Mouse (Mus musculus): Measurements from ENCODE around the gene Slc32a1. TPM values are rescaled to one million over a fixed set of nuclear protein-coding genes. Genes with fewer than 3 reads are reported as not detected.

Gene Slc32a1
- total RNA-seq, 2 experiments from 2014 or later, result 76.0 to 76.9 TPM

DNA sequence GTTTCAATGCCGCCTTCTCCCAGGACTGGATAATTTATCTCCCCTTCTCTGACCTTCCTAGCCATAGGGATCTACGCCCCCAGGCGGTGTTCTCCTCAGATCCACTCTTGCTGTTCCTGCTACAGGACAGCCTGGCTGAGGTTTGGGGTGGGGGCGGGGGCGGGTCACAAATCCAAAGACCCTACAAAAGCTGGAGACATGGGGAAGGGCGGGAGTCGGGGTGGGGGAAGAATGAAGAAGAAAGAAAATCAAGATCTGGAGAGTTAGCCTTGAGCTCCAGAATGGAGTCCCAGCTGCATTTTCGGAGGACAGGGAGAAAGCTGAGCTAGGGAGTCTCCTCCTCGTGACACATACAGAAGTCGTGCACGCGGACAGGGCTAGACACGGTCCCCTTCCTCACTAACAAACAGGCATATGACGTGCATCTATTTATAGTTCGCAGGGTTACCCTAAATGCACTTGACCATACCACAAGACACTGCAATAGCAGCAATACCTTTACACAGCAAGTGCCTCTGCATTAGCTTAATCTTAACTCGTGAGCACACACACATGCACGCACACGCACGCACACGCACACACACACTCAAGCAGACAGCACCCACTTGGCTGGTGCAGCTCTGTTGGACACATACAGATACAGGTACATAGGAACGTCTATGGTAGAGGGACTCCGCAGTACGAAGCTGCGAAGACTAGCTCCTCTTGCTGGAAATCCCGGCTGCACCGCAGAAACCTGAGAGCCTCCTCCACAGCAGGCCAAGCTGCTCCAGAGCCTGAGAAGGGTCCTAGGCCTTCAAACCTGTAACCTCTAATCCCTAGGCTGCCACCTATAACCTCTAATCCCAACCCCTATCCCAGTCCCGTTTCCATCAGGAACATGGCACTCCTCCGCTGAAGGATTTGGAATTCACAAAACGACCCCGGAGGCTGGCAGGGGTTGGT, 1.4 kb downstream of the Slc32a1 start:
- DNase-seq (ENCODE audit: low spot score in 2 of 2), result no peak

DNA sequence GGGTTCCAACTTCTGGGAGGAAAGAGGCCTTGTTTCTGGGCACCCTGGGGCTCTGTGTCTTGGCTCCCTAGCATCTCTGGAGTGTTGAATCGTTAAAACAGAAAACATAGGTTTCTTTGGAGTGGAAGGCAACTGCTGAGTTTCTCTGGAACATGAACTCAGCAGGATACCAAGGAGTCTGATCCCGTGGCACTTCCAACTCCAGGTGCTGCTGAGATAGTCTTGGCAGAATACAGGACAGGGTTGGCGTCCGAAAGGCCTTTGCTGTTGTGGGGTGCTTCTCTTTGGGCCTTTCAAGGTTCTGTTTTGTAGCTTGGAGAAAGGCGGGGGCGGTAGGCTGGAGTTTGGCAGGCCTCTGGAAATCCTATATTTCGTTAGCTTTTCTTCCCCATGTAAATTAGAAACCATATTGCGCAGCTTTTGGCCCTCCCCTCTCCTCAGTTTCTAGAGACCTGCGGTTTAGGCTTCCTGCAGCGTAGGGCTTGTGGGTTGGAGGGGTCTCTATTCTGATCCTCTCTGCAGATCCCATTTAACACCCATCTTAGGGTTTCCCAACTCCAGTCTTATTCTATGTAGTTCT, 2.2 kb downstream of the Slc32a1 start:
- DNase-seq (ENCODE audit: low spot score in 2 of 2), result peak; percentile 40 to 70

DNA sequence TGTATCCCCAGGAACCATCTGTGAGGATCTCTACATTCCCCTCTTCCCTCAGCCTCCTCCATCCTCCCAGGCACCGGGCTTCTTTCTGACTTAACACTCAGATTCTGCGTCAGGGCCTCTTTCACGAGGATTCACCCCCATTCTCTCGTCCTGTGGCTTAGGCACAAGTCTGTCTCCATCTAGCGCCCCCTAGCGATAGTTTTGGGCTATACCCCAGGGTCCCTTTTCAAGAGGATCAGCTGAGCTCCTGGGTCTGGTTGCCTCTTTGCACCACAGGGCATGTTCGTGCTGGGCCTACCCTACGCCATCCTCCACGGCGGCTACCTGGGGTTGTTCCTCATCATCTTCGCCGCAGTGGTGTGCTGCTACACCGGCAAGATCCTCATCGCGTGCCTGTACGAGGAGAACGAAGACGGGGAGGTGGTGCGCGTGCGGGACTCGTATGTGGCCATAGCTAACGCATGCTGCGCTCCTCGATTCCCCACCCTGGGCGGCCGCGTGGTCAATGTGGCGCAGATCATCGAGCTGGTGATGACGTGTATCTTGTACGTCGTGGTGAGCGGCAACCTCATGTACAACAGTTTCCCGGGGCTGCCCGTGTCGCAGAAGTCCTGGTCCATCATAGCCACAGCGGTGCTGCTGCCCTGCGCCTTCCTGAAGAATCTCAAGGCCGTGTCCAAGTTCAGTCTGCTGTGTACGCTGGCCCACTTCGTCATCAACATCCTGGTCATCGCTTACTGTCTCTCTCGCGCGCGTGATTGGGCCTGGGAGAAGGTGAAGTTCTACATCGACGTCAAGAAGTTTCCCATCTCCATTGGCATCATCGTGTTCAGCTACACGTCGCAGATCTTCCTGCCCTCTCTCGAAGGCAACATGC, 3.2 kb downstream of the Slc32a1 start:
- DNase-seq (ENCODE audit: low spot score in 2 of 2), result peak; percentile 61 to 71

DNA sequence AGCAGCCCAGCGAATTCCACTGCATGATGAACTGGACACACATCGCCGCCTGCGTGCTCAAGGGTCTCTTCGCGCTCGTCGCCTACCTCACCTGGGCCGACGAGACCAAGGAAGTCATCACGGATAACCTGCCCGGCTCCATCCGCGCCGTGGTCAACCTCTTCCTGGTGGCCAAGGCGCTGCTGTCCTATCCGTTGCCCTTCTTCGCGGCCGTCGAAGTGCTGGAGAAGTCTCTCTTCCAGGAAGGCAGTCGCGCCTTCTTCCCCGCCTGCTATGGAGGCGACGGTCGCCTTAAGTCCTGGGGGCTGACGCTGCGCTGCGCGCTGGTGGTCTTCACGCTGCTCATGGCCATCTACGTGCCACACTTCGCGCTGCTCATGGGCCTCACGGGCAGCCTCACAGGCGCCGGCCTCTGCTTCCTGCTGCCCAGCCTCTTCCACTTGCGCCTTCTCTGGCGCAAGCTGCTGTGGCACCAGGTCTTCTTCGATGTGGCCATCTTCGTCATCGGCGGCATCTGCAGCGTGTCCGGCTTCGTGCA, 3.9 kb downstream of the Slc32a1 start:
- DNase-seq (ENCODE audit: low spot score in 2 of 2), result no peak

DNA sequence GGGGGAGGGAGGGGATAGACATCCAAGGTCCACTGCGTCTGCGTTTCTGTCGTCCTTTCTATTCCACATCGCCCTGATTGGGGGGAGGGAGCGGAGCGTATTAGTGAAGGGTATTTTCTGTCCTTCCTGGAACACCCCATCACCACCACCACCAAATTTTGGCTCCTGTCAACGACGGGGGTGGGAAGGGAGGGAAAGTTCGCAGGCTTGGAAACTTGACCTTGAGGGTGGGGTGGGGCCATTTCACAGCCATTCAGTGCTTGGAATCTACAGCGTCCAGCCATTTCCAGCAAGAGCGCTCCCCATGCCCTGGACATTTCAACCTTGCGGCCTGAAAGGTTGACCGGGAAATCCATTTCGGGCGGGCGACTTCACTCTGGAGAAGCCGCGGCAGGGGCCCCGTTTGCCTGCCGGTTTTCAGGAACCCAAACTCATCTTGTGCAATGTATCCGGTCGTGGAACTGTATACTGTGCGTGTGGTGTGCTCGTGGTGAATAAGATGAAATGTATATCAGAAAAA, 4.7 kb downstream of the Slc32a1 start:
- no peak for DNase-seq (ENCODE audit: low spot score in 2 of 2)

DNA sequence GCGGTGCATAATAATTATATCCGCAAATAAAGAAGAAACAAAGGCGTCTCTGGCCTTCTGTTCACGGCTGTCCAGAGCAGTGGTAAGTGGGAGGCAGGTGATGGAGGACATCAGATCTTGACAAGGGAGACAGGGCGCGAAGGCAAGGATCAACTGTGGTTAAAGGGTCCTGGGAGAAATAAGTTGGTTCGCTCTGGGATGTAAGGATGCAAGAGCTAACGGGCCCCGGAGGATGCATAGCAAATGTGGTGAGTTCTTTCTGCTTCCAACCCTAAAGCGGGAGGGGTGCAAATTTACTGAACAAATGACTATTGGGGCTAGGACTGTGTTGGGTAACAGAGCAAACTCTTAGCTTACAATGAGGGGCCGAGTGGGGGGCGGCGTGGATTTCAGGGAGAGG, 5.1 kb downstream of the Slc32a1 start:
- DNase-seq (ENCODE audit: low spot score in 2 of 2), result no peak

DNA sequence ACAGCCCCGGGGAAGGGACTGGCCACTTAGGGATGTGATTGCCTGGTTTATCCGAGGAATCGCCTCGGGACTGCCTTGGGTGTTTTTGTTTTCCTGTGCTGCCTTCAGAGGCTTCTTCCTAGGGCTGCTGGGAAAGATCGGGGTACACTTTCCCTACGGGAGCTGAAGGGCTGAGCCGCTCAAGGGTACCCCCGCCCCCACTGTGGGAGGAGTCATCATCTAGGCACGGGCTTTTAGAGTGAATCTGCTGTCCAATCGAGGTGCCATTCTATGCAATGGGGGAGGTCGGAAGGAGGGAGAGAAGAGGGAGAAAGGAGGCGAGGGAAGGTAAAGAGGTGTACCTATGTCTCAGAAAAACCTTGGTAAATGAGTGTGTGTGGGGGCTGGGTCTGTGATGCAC, 5.7 kb downstream of the Slc32a1 start:
- DNase-seq (ENCODE audit: low spot score in 2 of 2), result no peak

DNA sequence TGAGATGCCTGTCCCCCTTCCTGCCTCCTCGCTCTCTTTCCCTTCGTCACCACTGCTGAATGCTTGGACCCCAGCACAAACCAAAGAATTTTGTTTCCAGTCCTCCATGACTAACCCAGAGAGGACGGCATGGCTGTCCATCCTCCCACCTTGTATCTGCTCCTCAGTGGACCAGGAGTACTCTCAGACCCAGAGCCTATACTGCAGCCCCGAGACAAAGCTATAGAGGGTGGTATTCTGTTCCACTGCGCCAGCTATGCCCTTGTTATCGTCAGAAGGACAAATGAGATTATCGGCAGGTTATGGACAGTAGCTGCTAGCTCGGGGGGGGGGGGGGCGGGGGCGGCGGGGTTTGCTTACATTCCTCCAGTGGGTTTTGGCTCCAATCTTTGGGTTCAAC, 6.2 kb downstream of the Slc32a1 start:
- no peak for DNase-seq (ENCODE audit: low spot score in 2 of 2)

DNA sequence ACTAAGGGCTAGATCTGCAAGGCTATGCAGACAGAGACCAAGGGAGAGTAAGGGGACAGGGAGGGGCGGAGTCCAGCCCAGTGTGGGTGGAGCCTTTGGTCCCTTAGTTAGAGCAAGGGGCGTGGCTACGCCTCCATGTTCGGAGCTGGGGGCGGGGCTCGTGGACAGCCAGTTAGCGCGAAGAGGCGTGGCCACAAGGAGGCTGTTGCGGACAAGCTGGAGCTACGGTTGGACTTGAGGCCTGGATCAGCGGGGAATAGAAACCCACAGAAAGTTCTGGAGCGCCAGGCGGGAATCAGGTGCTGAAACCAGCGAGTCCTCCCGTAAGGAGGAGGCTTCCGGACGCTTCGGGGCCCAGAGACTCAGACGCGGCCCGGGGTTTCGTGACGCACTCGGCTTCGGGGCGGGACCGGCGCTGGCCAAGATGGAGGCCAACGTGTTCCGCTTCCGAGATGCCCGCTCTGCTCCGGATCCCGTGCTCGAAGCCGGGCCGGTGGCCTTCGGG, 14.2 kb downstream of the Slc32a1 start, which contains the start of gene Actr5:
TSS of gene Actr5 (plus strand) at position 171 of the 505 bp plus-strand sequence.
- peak; percentile 88 to 93 for DNase-seq (ENCODE audit: low spot score in 2 of 2)

DNA sequence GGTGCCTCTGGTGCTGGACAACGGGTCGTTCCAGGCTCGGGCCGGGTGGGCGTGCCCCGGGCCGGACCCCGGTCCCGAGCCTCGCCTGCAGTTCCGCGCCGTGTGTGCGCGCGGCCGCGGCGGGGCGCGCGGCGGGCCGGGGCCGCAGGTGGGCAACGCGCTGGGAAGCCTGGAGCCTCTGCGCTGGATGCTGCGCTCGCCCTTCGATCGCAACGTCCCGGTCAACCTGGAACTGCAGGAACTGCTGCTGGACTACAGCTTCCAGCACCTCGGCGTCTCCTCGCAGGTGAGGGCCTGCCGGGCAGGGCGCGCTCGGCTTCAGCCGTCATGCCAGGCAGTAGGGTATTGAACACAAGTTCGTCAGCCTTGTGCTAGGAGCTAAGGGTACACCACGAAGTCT, 14.7 kb downstream of the Slc32a1 start:
- DNase-seq (ENCODE audit: low spot score in 2 of 2), result no peak

DNA sequence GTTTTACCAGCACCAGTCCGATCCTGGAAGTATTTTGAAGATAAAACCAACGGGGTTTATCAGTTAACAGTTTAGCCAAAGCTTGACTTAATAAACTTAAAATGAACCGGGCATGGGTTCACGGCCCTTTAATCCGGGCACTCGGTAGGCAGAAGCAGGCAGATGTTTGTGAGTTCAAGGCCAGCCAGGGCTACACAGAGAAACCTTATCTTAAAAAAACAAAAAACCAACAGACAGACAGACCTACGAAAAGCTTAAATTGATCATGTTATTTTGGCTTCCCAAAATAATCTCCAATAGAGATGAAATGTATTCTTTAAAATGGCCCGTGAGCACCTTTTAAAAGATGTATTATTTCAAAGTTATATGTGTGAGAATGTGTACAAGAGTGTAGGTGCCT, 15.1 kb downstream of the Slc32a1 start:
- no peak for DNase-seq (ENCODE audit: low spot score in 2 of 2)

DNA sequence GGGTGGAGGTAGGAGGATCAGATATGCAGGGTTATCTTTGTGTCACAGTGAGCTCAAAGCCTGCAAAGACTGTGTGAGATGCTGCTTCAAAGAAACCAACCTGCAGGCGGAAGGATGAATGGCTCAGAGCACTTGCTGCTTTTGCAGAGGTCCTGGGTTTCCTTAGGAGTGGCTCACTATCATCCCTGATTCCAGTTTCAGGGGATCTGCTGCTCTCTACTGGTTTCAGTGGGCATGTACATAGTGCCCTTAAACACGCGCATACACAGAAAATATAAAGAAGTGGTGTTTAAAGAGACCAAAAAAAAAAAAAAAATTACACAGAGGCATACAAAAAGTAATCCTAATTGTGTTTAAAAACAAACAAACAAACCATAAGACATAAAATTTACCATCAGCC, 18.3 kb downstream of the Slc32a1 start:
- DNase-seq (ENCODE audit: low spot score in 2 of 2), result no peak

DNA sequence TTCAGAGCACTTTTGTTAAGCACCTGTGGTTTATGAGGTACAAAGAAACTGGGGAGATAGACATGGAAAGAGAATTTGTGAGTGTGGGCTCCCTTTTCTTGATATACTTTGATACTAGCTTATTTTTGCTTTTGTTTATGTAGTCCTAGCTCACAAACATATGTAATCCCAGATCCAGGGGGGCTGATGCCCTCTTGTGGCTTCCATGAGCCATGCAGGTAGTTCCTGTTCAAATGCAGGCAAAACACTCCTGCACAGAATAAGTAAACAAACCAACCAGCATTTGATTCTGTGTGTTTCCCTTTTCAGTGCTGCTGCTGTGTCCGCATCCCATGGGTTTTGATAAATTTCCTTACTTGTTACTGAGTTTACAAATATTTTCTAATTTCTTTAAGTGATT, 18.8 kb downstream of the Slc32a1 start:
- no peak for DNase-seq (ENCODE audit: low spot score in 2 of 2)

DNA sequence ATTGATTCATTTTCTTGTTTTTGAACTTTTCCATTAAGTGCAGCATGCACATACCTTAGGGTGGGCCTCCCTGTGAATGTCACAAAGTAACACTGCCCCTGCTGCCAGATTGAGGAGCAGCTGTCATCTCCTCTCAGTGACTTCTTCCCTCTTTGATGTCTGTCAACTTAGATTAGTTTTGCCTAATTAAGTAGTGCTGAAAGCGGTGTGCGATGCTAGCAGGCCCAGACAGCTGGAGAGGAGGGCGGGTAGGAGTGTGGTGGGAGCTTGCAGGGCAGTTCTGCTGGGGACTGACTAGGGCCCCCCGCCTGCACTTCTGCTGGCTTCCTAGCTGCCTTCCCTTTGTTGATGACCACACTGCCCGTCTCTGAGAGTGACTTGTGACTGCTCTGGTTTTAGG, 21.3 kb downstream of the Slc32a1 start:
- DNase-seq (ENCODE audit: low spot score in 2 of 2), result no peak

DNA sequence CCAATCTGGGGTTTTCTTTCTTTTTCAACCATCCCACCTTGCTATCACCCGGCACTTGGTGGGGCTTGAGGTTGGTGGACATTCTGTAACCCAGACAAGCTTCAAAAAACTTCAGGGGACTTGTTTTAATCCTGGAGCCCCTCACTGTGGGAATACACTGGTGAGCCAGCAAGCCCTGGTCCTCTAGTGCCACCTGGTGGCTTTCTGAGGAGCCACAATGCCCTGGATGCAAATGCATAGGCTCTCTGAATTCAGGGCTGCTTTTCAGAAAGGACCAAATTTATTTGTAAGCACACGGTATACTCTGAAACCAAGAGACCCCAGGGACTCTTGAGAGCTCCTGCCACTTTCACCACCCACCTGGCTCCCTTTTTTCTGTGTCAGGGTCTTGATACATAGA, 31.3 kb downstream of the Slc32a1 start:
- peak; percentile 61 to 79 for DNase-seq (ENCODE audit: low spot score in 2 of 2)

DNA sequence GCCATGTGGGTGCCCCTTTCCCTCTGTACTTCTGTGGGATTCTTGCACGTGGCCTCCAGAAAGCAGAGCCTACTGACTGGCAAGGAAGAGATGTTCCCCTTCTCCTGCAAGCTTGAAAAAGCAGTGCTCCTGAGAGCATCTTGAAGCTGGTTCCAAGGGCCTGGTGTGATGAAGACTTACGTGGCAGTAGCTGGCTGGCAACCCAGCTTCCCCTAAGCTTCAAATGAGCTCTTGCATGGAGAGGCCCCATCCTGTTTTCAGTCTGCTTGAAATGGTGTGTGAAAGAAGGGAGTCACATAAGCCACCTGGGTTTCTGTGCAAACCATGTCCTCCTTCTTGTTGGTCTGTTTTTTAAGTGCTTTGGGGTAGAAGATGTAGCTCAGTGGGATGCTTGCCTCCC, 32.0 kb downstream of the Slc32a1 start:
- DNase-seq (ENCODE audit: low spot score in 2 of 2), result no peak

DNA sequence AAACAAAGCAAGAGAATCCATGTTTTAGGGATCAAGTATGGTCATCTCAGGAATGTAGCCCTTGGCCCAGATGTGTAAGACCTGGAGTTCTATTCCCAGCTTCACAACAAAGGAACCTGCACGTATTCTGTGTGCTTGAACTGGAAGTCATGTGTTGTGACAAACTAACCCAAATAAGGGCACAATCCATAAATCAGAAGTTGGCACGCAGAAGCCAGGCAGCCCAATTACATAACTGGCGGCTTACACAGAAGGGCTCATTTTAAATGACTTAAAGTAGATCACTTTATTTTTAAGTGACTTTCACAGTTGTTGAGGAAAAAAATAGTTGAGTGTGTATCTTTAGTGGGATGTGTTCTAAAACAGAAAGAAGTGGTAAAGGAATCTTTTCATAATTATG, 33.2 kb downstream of the Slc32a1 start:
- no peak for DNase-seq (ENCODE audit: low spot score in 2 of 2)

DNA sequence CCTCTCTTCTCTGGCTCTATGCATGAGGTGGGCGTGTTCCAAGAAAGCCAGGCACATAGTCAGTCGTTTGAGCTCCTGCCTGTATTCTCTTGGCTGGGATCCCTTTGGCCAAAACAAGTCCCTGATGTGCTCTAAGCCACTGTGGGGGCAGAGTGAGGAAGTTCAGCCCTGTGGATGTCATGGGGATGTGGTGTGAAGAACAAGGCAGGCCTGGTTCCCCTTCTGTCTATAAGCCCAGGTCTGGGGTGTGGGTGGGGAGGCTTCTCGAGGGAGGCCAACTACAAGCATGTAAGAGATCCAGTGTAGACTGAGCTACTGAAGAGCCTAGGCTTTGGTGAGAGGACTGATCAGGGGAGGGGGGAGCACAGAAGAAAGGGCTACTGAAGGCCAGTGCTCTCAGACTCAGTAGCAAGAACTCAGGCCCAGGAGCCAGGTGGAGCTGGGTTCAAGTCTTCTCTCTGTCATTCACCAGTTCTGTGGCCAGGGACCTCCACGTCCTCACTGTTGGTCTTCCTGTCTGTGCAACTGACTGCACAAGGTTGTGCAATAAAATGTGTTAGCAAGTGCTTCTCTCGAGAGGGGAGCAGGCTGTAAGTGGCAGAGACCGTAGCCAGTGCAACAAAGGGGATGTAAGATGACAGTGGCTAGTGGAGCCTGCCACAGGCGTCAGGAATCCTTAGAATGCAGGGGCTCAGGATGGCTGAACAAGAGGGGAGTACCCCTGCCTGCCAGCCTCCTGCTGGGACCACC, 40.8 kb downstream of the Slc32a1 start:
- no peak for DNase-seq (ENCODE audit: low spot score in 2 of 2)

DNA sequence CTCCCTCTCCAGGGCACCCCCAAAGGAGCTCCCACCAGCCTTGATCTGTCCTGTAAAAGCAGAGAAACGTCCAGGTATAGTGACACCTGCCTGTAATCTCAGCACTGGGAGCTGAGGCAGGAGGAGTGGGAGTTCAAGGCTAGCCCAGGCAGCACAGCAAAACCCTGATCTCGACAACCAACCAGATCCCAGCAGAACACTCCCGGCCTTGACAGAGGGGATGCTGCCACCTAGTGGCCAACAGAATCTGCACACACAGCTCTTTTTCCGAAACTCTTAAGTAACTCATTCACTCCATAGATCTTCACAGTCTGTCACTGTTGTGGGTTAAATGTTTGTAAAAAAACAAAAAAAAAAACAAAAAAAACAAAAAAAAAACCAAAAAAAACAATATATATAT, 42.4 kb downstream of the Slc32a1 start:
- DNase-seq (ENCODE audit: low spot score in 2 of 2), result peak; percentile 62 to 76

DNA sequence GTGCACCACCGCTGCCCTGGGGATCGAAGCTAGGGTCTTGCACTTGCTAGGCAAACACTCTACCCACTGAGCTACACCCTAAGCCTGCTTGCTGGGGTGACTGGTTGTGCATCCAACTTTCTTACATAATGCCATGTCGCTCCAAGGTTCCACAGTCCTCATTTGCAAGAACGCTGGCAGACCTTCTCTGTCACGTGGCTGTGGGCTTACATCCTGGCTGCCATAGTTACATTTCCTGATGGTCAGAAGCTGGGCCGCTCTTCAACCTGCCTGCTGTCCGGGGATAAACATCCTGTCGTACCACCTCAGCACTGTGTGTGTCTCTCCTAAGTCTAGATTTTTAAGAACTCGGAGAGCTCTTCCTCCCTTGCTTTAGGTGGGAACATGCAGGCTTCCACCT, 44.1 kb downstream of the Slc32a1 start:
- DNase-seq (ENCODE audit: low spot score in 2 of 2), result no peak

Measured in layer of hippocampus, postnatal 14 days (tissue).